Mouse (Mus musculus): ENCODE measurements around the gene Gm4969.
"Not testable (repeated sequence)": the region's sequence is repeated elsewhere in the genome, so short reads cannot be mapped to it uniquely, and the experiment has no call there.

The Gm4969 gene

DNA sequence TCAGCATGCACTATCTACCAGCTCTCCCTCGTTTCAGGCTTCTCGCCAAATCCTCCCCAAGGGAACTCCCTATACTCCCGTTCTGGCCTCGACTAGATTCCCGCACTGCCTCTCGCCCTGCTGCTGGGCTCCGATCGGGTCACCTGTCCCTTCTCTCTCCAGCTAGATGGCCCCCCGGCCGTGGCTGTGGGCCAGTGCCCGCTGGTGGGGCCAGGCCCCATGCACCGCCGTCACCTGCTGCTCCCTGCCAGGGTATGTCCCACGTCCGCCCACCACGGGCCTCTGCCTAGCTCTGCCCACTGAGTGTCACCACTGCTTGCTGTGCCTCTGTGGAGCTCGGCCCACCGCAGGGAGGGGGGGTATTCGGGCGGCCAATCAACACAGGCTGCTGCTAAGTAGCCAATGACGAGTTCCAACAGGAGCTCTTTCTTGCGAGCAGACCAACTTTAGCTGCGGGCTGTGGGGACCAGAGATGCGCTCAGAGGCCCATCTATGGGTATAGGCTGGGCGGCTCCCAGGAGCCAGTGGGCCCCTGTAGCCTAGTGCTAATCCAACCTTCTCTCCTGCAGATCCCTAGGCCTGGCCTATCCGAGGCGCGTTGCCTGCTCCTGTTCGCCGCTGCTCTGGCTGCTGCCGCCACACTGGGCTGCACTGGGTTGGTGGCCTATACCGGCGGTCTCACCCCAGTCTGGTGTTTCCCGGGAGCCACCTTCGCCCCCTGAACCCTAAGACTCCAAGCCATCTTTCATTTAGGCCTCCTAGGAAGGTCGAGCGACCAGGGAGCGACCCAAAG, 25.6 kb downstream of the Gm4969 start:
- no peak for DNase-seq

DNA sequence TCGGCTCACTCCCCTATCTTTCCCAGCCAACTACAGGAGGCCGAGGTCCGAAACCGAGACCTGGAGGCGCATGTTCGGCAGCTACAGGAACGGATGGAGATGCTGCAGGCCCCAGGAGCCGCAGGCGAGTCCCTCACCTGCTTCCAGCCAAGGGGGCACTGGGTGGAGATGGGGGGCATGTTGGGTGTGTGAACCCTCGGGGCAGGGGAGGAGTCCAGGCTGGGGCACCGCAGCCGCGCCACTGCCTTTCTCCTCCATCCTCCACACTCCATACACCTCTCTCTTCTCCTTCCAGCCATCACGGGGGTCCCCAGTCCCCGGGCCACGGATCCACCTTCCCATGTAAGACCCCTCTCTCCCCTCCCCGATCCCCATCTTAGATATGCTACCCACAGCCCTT, 26.3 kb downstream of the Gm4969 start:
- DNase-seq: no peak

DNA sequence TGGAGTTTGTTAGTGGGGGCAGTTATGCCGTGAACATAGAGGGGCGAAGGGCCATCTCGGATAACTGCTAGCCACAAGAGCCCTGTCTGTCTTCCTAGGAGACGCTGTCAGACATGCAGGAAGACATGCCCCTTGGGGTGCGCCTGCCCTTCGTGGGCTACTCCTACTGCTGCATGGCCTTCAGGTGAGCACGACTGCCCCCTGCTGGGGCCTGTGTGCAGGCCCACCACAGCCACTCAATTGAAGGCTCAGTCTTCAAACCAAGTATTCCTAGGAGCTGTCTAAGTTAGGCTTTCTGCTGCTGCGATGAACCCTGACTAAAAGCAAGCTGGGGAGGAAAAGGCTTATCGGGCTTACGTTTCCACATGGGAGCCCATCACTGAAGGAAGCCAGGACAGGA, 29.4 kb downstream of the Gm4969 start:
- no peak for DNase-seq

DNA sequence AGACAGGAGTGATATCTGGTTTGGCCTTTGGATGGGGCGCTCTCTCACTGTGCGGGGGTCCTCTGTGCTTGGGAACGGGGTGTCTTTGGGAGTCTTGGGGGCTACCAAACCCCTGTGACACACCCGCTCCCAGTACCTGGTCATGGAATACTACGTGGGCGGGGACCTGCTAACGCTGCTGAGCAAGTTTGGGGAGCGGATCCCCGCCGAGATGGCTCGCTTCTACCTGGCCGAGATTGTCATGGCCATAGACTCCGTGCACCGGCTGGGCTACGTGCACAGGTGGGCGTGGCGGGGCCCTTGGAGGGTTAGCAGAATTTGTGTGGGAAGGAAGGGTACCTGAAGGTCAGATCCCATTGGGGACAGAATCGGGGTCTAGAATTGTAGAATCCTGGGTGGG, 31.4 kb downstream of the Gm4969 start:
- DNase-seq: no peak

DNA sequence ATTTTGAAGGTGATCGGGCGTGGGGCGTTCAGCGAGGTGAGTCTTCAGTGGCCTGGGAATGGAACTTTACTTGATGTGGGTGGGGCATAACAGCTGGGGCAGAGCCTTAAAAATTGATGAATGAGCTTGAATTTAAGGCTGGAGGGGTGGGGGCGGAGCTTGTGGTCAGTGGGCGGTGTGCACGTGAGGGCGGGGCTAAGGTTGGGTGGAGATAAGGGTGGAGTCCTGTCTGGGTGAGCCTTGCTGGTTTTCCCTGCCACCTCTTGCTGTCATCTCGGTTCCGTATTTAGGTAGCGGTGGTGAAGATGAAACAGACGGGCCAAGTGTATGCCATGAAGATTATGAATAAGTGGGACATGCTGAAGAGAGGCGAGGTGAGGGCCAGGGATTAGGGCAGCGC, 32.1 kb downstream of the Gm4969 start:
- no peak for DNase-seq

DNA sequence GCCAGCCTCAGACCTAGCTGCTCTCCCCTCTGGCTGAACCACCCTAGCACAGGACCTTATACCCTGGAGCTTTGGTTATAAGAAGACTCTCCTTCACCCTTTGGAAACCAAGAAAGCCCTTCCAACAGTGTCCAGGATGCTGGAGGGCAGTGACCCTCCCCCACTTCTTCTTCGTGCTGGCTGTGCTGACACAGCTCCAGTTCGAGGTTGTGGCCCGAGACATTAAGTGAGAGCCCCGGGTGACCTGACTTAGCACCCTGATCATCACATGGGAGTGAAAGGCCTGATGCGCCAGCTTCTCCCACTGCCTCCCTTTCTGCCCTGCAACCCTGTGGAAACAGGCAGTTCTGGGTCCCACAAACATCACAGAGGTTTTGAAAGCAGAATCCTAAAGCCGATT, 32.7 kb downstream of the Gm4969 start:
- DNase-seq: no peak

DNA sequence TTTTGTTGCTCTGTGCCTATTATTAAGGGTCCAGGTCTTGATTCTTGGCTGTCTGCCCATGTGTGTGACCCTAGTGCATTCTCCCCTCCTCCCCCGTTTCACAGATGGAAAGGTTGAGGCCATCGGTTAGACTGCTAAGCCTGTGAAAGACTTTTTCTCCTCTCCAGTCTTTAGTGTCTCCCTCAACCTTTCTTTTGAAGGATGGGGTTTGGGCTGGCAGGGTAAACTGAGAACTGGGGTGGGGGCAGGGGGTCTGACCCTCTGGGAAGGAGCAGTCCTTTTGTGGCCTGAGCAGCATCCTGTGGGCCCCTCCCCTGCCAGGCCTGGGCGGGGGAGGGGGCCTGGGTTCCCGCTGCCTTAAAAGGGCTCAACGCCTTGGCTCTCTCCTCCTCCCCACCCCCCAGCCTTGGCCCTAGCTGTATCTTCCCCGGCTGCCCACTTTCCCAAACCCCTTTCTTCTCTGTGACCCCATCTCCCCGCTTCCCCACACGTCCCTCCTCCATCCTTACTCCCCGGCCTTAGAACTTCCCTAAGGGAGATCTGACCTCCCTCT, 33.2 kb downstream of the Gm4969 start:
- DNase-seq: no peak

DNA sequence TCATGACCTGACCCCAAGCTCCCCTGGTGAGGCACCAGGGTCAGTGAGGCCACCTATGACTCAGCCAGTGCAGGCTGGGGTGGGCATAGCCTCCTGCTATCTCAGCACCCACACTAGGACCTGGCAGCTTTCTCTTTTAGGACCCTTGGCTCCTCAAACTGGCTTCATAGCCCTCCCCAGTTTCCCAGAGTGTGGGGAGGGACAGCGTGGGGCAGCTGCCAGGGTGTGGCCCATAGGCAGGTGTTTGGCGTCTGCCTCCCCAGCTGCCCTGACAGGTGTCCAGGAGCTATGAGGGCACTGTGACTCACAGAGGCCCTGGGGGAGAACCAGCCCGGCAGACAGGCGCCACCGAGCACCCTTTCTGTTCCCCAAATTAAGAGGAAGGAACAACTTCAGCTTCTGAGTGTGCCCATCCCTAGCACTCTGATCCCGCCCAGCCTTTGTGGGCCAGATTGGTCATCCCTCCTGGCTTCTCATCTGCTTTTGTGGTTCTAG, 33.8 kb downstream of the Gm4969 start:
- DNase-seq: no peak

DNA sequence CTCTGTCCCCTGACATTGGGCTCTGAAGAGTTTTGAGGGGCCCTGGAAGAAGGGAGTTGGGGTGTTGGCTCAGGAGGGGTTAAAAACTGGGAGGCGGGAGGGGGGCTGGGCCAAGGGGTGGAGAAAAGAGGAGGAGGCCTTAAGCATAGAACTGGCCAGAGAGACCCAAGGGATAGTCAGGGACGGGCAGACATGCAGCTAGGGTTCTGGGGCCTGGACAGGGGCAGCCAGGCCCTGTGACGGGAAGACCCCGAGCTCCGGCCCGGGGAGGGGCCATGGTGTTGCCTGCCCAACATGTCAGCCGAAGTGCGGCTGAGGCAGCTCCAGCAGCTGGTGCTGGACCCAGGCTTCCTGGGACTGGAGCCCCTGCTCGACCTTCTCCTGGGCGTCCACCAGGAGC, 34.5 kb downstream of the Gm4969 start, which contains the start of gene Dmpk:
Gene Dmpk, plus strand, starts transcription at position 149 of the 400 bp plus-strand sequence.
- no peak for DNase-seq

DNA sequence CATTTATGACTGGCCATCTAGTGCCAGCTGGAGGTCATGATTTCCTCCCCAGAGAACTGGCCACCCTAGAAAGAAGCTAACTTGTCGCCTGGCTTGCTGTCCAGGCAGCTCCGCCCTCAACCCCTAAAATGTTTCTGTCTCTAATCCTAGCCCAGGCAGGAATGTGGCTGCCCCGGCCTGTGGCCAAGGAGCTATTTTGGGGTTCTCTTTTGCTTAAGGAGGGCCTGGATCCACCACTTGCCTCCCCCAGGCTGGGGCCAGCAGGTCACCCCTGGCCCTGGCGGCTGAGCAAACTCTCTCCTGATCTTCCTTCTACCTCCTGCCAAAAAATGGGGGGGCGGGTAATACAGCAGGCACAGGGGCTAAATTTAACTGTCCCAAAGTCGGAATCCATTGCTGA, 35.1 kb downstream of the Gm4969 start:
- DNase-seq: no peak

DNA sequence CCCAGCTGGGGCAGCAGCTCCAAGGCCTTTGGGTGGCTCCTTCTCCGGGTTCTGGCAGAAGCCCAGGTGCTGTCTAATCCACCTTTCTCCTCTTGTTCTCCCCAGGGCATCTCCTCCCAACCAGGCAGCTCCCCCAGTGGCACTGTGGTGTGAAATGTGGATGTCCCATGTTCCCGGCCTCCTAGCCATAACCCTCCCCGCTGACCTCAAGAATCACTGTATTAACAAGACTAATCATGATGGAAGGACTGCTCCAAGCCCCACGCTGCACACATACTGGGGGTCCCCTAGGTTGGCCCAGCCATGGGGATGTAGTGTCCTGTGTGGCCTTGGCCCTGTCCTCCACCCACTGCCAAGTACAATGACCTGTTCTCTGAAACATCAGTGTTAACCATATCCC, 36.0 kb downstream of the Gm4969 start:
- DNase-seq: no peak

DNA sequence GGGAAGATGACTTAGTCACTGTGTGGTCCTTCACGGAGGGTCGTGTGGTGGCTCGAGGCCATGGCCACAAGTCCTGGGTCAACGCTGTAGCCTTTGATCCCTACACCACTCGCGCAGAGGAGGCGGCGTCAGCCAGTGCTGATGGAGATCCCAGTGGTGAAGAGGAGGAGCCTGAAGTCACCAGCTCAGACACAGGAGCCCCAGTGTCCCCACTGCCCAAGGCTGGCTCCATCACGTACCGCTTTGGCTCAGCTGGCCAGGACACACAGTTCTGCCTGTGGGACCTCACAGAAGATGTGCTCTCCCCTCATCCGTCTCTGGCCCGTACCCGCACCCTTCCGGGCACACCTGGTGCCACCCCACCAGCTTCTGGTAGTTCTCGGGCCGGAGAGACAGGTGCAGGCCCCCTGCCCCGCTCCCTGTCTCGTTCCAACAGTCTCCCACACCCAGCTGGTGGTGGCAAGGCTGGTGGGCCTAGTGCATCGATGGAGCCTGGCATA, 37.7 kb downstream of the Gm4969 start:
- no peak for DNase-seq

DNA sequence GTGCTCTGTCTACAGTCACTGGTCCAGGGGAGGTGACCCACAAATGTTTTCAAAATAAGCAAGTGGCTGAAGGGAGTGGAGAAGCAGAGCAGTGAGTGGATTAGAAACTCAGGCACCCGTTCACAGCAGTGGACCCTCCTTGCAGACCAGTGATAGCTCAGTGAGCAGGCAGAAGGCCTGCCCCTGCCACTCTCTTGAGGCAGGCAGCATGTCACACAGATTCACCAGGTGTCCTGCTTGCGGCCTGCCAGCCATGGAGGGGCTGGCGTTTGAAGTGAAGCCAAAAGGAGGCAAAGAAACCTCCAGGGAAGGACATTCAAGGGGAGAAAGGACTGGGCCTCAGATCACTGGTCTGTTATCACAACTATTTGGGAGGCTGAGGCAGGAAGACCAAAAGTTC, 39.4 kb downstream of the Gm4969 start:
- DNase-seq: no peak

DNA sequence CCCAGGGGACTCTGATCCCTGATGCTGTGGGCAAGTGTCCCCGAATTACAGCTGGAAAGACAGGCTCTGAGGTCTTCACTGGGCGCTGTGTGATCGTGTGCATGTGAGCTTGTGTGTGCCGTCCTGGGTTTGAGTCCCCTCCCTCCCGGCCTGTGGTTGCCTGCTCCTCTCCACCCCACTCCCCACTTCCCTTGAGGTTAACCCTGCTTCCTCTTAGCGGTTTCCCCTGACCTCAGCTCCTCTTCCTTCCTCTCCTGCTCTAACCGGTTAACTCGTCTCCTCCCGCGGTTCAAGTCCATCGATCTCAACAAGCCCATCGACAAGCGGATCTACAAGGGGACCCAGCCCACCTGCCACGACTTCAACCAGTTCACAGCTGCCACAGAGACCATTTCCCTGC, 40.4 kb downstream of the Gm4969 start:
- DNase-seq: no peak

DNA sequence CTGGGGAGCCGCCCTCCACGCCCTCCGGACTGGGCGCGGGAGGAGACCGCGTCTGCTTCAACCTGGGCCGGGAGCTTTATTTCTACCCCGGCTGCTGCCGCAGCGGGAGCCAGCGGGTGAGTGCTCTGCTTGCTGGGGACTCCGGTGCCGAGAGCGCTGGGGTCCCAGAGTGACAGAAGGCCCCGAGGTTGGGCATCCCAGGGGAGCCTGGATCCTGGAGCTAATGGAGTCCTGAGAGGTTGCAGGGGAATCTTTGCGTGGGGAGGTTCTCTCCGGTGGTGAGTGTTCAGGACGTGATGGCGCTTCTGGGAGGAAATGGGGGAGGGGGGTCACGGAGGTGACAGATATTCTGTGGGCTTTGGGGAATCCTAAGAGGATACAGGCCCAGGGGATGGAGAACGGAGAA, 41.6 kb downstream of the Gm4969 start:
- DNase-seq: no peak

DNA sequence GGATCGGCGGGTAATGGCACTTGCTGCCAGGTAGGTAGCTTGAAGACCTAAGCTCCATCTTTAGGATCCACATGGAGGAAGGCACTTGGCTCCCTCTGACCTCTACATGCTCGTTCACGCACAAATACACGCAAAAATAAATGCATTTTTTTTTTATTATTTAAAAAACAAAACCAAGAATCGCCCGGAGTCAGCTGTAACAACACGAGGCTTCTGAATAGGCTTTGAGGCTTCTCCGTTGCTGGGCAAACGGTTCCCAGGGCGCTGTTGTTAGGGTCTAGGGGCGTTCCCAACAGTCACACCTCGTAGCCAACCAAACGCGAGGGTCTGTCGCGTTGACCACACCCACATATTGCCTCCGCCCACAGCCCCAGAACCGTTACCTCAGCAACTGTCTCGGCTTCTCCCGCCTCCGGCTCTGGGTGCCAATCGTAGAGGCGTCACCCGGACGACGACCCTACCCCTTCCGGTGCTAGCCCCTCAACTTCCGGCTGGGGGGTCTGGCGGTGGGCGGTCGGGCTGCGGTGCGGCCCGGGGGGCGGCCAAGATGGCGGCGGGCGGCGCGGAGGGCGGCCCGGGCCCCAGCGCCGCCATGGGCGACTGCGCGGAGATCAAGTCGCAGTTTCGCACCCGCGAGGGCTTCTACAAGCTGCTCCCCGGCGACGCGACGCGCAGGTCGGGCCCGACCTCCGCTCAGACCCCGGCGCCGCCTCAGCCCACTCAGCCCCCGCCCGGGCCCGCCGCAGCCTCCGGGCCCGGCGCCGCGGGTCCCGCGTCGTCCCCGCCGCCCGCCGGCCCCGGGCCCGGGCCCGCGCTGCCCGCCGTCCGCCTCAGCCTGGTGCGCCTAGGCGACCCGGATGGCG, 42.2 kb downstream of the Gm4969 start, which contains the start of gene Dmwd:
Gene Dmwd, plus strand, starts transcription at position 505 of the 863 bp plus-strand sequence.
- DNase-seq: peak; percentile 87

DNA sequence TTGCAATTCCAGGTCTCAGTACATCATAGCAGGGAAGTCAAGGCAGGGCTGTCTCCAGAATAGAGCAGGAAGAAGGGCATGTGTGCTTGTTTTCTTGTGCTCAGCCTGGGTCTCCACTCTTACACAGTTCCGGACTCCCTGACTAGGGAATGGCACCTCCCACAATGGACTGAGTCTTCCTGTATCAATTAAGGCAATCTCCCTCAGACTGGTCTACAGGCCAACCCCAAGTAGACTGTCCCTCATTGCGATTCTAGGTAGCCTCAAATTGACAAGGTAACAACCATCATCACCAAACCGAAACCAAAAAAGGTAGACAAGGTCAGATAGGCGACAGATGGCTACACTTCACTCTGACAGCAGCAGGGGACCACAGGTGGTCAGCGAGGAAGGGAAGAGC, 42.9 kb downstream of the Gm4969 start:
- DNase-seq: no peak

DNA sequence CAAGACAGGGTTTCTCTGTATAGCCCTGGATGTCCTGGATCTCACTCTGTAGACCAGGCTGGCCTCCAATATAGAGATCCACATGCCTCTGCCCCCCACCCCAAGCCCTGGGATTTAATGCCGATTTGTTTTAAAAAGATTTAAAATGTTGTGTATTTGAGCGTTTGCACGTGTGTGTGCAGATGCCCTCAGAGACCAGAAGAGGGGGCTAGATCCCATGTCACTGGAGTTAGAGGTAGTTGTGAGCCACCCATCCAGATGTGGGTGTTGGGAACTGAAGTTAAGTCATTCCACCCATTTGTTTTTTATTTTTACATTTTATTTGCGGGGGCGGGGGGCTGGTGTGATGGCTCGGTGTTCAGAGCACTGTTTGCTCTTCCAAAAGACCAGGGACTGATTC, 43.7 kb downstream of the Gm4969 start:
- DNase-seq: no peak

DNA sequence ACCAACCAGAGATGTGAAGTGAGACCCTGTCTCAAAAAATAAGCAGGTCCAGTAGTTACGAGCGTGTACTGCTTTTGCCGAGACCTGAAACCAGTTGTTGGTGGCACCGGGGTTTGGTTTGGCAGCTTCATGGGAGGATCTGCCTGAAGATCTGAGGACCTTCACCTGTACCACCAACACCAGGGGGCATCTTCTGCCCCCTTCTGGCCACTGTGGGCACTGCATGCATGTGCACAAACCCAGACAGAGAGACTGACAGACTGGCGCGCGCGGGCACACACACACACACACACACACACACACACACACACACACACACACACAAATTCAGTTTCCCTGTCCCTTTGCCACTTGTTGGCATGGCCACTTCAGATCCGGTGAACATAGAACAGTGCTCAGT, 44.7 kb downstream of the Gm4969 start:
- DNase-seq: no peak

DNA sequence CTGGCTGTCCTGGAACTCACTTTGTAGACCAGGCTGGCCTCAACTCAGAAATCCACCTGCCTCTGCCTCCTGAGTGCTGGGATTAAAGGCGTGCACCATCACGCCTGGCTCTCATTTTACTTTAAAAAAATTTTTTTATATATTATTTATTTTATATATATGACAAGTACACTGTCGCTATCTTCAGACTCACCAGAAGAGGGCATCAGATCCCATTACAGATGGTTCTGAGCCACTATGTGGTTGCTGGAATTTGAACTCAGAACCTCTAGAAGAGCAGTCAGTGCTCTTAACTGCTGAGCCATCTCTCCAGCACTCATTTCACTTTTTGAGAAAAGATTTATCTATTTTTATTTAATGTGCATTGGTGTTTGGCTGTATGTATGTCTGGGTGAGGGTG, 47.1 kb downstream of the Gm4969 start:
- not testable (repeated sequence) for DNase-seq

DNA sequence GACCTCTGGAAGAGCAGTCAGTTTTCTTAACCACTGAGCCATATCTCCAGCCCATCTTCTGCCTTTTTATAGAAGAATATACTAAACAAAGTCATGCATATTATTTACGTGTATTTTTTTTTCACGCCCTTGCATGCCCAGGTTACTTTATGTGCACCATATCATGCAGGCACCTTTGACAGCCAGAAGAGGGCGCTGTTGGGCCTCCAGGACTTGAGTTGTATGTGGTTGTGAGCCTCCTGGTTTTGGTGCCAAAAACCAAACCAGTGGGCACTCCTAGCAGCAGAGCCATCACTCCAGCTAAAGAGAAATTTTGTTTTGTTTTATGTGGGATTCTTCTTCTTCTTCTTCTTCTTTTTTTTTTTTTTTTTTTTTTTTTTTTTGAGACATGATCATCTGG, 48.7 kb downstream of the Gm4969 start:
- no peak for DNase-seq

DNA sequence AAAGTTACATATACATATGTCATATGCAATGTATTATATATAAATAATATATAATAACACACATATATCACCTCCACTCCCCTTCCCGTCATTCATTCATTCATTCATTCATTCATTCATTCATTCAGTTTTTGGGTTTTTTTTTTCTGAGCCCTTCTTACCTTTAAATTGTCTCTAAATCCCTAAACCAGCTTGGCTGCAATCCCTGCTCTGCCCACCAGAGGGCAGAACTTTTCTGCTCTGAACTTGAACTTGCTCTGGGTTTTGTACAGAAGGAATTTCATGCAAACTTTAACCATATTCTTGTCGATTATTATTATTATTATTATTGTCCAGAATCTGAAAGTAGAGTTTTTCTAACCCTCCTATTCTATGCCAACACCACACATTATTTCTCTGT, 49.5 kb downstream of the Gm4969 start:
- peak; percentile 68 for DNase-seq

DNA sequence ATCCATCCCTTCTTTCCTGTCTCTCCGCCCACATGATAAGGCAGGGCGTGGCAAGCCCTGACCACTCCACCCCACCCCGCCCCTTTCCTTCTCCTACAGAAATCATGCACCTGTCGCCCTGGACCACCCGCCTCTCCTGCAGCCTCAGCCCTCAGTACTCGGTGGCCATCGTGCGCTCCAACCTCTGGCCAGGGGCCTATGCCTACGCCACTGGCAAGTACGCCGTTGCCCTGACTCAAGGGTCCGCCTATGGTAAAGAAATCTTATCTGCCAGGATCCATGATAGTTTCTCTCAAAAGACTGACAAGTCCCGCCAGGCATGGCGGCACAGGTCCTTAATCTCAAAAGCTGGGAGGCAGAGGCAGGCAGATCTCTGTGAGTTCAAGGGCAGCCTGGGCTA, 50.2 kb downstream of the Gm4969 start:
- DNase-seq: no peak

DNA sequence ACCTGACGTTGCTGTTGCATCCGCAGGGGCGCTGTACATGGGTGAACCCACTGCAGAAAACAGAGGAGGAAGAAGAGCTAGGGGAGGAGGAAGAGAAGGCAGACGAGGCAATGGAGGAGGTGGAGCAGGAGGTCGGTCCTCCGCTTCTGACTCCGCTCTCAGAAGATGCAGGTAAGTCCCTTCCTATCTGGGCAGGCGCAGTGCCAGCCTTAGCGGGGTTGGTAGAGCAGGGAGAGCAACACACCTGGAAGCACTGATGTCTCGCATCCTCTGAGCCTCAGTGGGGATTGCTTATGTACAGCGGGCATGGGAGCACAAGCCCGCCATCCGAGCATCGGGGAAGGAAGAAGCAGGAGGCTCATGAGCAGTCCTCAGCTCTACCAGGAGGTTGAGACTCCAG, 51.1 kb downstream of the Gm4969 start:
- DNase-seq: no peak

All from cerebellum, adult 8-10 months (tissue).